Mouse (Mus musculus) forebrain, embryonic 11.5 days (tissue): ENCODE results near the gene Hils1. TPM values are rescaled to one million over a fixed set of nuclear protein-coding genes. Genes with fewer than 3 reads are reported as not detected.
A peak's percentile ranks its signal among the peaks of the same experiment; 100 is the strongest.

Experiments used
- ATAC-seq: fragments of 200-750 bp; cut with Nextera tagmentation; replicated peaks from 2 replicates; pipeline ENCODE4 v1.8.0; 2017; ENCODE audit warnings: moderate TSS enrichment; ENCODE audit not compliant: low FRiP score
- DNase-seq: peaks from one replicate; pipeline ENCODE4 v3.0.0-alpha.2; 2017; ENCODE audit warnings: low spot score
- H3K27ac ChIP-seq: fragments of 300-500 bp; sonication (generic); 2 replicates; pipeline ENCODE4 v1.5.1; 2014; ENCODE audit warnings: low read depth, low read length
- H3K27me3 ChIP-seq: fragments of 300-500 bp; sonication (generic); 2 replicates; pipeline ENCODE4 v1.6.1; 2014; ENCODE audit warnings: mild to moderate bottlenecking, low read length, mixed read lengths; ENCODE audit not compliant: control insufficient read depth, insufficient read depth
- H3K36me3 ChIP-seq: fragments of 300-500 bp; sonication (generic); 2 replicates; pipeline ENCODE4 v1.6.1; 2014; ENCODE audit warnings: mild to moderate bottlenecking, low read length, moderate library complexity, mixed read lengths; ENCODE audit not compliant: control insufficient read depth, insufficient read depth
- H3K4me1 ChIP-seq: fragments of 300-500 bp; sonication (generic); replicated peaks from 2 replicates; pipeline ENCODE4 v1.6.1; 2014; ENCODE audit warnings: low read length, mixed read lengths; ENCODE audit not compliant: control insufficient read depth, insufficient read depth
- H3K4me2 ChIP-seq: fragments of 300-500 bp; sonication (generic); 2 replicates; pipeline ENCODE4 v1.6.1; 2014; ENCODE audit warnings: low read depth, mild to moderate bottlenecking, low read length, moderate library complexity, mixed read lengths; ENCODE audit not compliant: severe bottlenecking
- H3K4me3 ChIP-seq: fragments of 300-500 bp; sonication (generic); 2 replicates; pipeline ENCODE4 v1.5.1; 2014; ENCODE audit warnings: low read depth, low read length
- H3K9ac ChIP-seq: fragments of 300-500 bp; sonication (generic); 2 replicates; pipeline ENCODE4 v1.6.1; 2014; ENCODE audit warnings: low read length
- H3K9me3 ChIP-seq: fragments of 300-500 bp; sonication (generic); 2 replicates; pipeline ENCODE4 v1.6.1; 2016; ENCODE audit warnings: low read length, mixed read lengths; ENCODE audit not compliant: control insufficient read depth
- WGBS: fragments of 180-500 bp; shearing (Covaris S2); extraction: QIAGEN DNeasy Blood & Tissue Kit; methylation state at CpG from one replicate; pipeline ENCODE4 v1.1.7; 2014; 5-methylcytosine and 5-hydroxymethylcytosine counted together
- polyA plus RNA-seq: library from polyadenylated mRNA; unstranded; fragments of >200 nt; fragmentation: Nextera tagmentation; extraction: Ambion mirVana; gene quantifications from 2 replicates; pipeline ENCODE4 v1.2.1, GENCODE M21; 2014

The Hils1 gene
- polyA plus RNA-seq, 1 experiment from 2014 or later, result not detected

GRCm38 (mm10) chr11:94987341-94987740 lies 19.9 kb downstream of the Hils1 start:
- no peaks in the 10 kb centered on the region for H3K36me3 ChIP-seq
- H3K4me1 ChIP-seq, result peaks cover 11% of the 10 kb centered on the region
- H3K9ac ChIP-seq, result no peak overlapping the region
- no peaks in the 10 kb centered on the region for H3K9me3 ChIP-seq
- H3K27me3 ChIP-seq, result no peaks in the 10 kb centered on the region
- no peak overlapping the region for H3K4me2 ChIP-seq
- DNase-seq (no peak), ATAC-seq (no peak)
- no peak overlapping the region for H3K27ac ChIP-seq
- no peak overlapping the region for H3K4me3 ChIP-seq
- 43% methylated on average over 6 of the region's 6 CpGs for WGBS

- Histone ChIP-seq H3K4me1 (peaks cover 13% of the 10 kb centered on the region), H3K4me3 (no peak overlapping the region), H3K9ac (no peak overlapping the region), H3K9me3 (no peaks in the 10 kb centered on the region), H3K27me3 (no peaks in the 10 kb centered on the region), H3K36me3 (no peaks in the 10 kb centered on the region), H3K4me2 (no peak overlapping the region), H3K27ac (no peak overlapping the region)
- DNase-seq (no peak), ATAC-seq (no peak)
- 83% methylated on average over 8 of the region's 8 CpGs for WGBS
Observed at GRCm38 (mm10) chr11:94987851-94988250, 20.5 kb downstream of the Hils1 start.

GRCm38 (mm10) chr11:94988780-94989561 lies 21.6 kb downstream of the Hils1 start:
- peak overlapping the region; percentile 83 for H3K9ac ChIP-seq
- H3K27me3 ChIP-seq, result no peaks in the 10 kb centered on the region
- H3K9me3 ChIP-seq, result no peaks in the 10 kb centered on the region
- peak overlapping the region; percentile 61 for H3K4me2 ChIP-seq
- ATAC-seq (no peak), DNase-seq (peak; percentile 54)
- 22% methylated on average over 10 of the region's 10 CpGs for WGBS
- peak overlapping the region; percentile 85 for H3K27ac ChIP-seq
- H3K4me1 ChIP-seq, result peaks cover 20% of the 10 kb centered on the region
- H3K4me3 ChIP-seq, result peak overlapping the region; percentile 49
- no peaks in the 10 kb centered on the region for H3K36me3 ChIP-seq

GRCm38 (mm10) chr11:94989562-94990017 lies 22.2 kb downstream of the Hils1 start:
- no peaks in the 10 kb centered on the region for H3K9me3 ChIP-seq
- H3K4me1 ChIP-seq, result peaks cover 20% of the 10 kb centered on the region
- peak overlapping the region; percentile 83 for H3K9ac ChIP-seq
- H3K4me2 ChIP-seq, result peak overlapping the region; percentile 61
- WGBS, result under 1% methylated on average over 12 of the region's 12 CpGs
- H3K27ac ChIP-seq, result peak overlapping the region; percentile 85
- peak overlapping the region; percentile 49 for H3K4me3 ChIP-seq
- no peaks in the 10 kb centered on the region for H3K27me3 ChIP-seq
- peak; percentile 70 for ATAC-seq
- no peaks in the 10 kb centered on the region for H3K36me3 ChIP-seq
- peak; percentile 89 for DNase-seq

- Histone ChIP-seq H3K4me1 (peaks cover 24% of the 10 kb centered on the region), H3K9ac (peak overlapping the region; percentile 94), H3K4me3 (peak overlapping the region; percentile 89), H3K27me3 (no peaks in the 10 kb centered on the region), H3K27ac (peak overlapping the region; percentile 37; the same call in 1 of the 2 replicates), H3K4me2 (peak overlapping the region; percentile 99; the same call in 1 of the 2 replicates), H3K36me3 (no peaks in the 10 kb centered on the region), H3K9me3 (no peaks in the 10 kb centered on the region)
- DNase-seq (no peak), ATAC-seq (no peak)
- 45% methylated on average over 6 of the region's 6 CpGs for WGBS
Observed at GRCm38 (mm10) chr11:94990102-94990748, 22.8 kb downstream of the Hils1 start.

GRCm38 (mm10) chr11:94990749-94991577 lies 23.6 kb downstream of the Hils1 start, which contains the start of gene Ppp1r9b:
Ppp1r9b (plus strand) TSS chr11:94991035.
- Histone ChIP-seq H3K9me3 (no peaks in the 10 kb centered on the region), H3K36me3 (no peaks in the 10 kb centered on the region; the same call in 1 of the 2 replicates), H3K27ac (peak within 1 kb of the TSS; percentile 81), H3K9ac (peak within 1 kb of the TSS; percentile 94), H3K27me3 (no peaks in the 10 kb centered on the region), H3K4me3 (peak within 1 kb of the TSS; percentile 89), H3K4me1 (peaks cover 28% of the 10 kb centered on the region), H3K4me2 (peak within 1 kb of the TSS; percentile 99)
- DNase-seq (peak; percentile 97), ATAC-seq (peak; percentile 89)
- under 1% methylated on average over 60 of the region's 69 CpGs for WGBS

GRCm38 (mm10) chr11:94991641-94992479 lies 24.5 kb downstream of the Hils1 start:
- H3K27me3 ChIP-seq, result no peaks in the 10 kb centered on the region
- peak overlapping the region; percentile 89 for H3K4me3 ChIP-seq
- peak overlapping the region; percentile 99 for H3K4me2 ChIP-seq
- H3K36me3 ChIP-seq, result peaks cover 6% of the 10 kb centered on the region; the same call in 1 of the 2 replicates
- WGBS, result under 1% methylated on average over 98 of the region's 99 CpGs
- no peaks in the 10 kb centered on the region for H3K9me3 ChIP-seq
- peak; percentile 74 for DNase-seq
- H3K4me1 ChIP-seq, result peaks cover 28% of the 10 kb centered on the region
- ATAC-seq, result peak; percentile 26; the same call in 1 of the 2 replicates
- peak overlapping the region; percentile 94 for H3K9ac ChIP-seq
- peak overlapping the region; percentile 81 for H3K27ac ChIP-seq
